Mouse (Mus musculus) heart, postnatal 36 days (tissue): ENCODE measurements at regions not wholly inside any gene's neighbourhood (a gene's known extent, or its start where the extent isn't known, plus 50 kb on each side); places are given as distances from the start of the nearest gene placed in this dataset.
"Not testable (repeated sequence)": the region's sequence is repeated elsewhere in the genome, so short reads cannot be mapped to it uniquely, and the experiment has no call there.

Source experiments
- DNase-seq, 2 experiments: peaks; one replicate each; pipeline ENCODE4 v3.0.0; 2021 to 2022
- intact Hi-C: fragments of 180-260 bp; cut with DNase I; formaldehyde crosslinking; loops from one replicate; pipeline ENCODE4 v1.15.1; 2025

DNA sequence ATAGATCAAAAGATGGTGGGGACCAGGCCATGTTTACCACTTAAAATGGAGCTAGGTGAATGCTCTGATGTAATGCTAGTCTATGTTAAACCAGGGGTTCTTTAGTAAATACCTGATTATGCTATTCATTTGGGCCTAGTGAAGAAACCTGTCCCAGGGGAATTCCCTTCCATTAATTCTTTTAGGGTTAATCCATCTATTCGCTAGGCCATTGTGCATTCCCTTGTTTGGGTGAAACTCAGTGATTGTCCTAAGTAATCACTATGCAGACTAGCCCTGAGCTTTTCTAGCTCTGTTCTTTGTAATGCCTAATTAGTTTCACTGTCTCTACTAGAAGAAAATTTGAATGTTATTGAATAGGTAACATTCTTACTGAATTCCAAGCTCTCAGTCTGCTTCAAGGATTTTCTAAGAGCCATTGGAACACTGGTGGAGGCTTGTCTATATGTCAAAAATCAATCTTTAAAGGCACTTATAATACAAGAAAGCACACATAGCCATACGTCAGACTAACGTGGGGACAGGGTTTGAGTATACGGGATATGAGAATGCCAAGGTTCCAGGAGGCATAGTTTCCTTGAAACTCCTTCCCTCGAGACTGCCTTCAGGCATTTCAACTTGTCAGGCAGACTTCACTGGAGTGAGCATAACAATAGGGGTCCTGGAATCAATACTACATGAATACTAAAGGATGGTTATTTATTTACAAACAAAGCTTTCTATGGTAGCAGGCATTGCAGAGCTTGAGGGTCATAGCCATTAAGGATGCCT is 266.9 kb upstream of the 4930578C19Rik start:
- intact Hi-C loops, result no loop called here
- DNase-seq, result no peak

DNA sequence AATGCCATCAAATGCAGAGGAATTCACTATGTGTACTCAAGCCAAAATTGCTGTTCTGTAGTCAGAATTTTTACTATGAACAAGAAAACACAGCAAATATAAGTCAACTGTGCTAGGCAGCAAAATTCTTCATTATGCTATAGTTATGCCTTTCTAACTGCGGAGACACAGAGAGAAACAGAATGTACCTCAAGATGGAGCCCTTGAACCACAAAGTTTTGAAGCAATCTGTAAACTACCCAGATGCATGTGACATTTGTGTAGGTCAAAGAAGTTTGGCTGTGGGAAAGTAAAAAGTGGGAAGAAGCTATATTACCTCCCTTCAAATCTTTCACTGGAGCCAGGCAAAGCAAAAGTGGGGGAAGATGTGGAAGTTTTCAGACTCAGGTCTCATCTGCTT is 226.0 kb upstream of the 4930578C19Rik start:
- intact Hi-C loops, result loop anchor here (5.0 kb wide), 1 partner anchor 1285 kb away; no protein-coding TSS in a partner anchor
- no peak for DNase-seq

DNA sequence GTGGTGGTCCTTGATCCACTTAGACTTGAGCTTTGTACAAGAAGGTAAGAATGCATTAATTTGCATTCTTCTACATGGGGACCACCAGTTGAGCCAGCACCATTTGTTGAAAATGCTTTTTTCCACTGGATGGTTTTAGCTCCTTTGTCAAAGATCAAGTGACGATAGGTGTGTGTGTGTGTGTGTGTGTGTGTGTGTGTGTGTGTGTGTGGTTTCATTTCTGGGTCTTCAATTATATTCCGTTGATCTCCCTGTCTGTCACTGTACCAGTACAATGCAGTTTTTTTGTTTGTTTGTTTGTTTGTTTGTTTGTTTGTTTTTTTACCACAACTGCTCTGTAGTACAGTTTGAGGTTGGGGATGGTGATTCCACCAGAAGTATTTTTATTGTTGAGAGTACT is 206.1 kb upstream of the 4930578C19Rik start:
- intact Hi-C loops, DNase-seq: not testable (repeated sequence)

- DNase-seq, result no peak
- intact Hi-C loops, result no loop called here
These were observed 201.9 kb upstream of the 4930578C19Rik start for GRCm38 (mm10) chrX:18663101-18663500.

DNA sequence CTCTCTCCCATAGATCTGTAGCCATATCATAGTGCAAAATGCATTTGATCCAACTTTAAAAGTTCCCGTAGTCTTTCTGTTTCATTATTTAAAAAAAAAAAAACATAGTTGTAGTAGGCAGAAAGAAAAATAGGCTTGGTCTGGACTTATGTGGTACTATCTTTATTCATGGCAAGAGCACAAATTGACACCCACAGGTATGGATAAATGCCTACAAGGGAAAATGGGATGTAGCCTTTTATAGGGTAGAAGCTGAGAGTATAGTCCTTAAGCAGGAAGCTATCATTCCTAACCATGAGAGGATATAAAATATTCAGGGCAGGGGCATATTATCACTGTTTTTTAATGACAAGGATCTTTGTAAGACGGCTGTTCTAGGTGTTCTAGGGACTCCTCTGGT is 157.4 kb upstream of the 4930578C19Rik start:
- intact Hi-C loops, result no loop called here
- DNase-seq, result no peak
